Mouse (Mus musculus): ENCODE measurements at regions not wholly inside any gene's neighbourhood (a gene's known extent, or its start where the extent isn't known, plus 50 kb on each side); places are given as distances from the start of the nearest gene placed in this dataset.

DNA sequence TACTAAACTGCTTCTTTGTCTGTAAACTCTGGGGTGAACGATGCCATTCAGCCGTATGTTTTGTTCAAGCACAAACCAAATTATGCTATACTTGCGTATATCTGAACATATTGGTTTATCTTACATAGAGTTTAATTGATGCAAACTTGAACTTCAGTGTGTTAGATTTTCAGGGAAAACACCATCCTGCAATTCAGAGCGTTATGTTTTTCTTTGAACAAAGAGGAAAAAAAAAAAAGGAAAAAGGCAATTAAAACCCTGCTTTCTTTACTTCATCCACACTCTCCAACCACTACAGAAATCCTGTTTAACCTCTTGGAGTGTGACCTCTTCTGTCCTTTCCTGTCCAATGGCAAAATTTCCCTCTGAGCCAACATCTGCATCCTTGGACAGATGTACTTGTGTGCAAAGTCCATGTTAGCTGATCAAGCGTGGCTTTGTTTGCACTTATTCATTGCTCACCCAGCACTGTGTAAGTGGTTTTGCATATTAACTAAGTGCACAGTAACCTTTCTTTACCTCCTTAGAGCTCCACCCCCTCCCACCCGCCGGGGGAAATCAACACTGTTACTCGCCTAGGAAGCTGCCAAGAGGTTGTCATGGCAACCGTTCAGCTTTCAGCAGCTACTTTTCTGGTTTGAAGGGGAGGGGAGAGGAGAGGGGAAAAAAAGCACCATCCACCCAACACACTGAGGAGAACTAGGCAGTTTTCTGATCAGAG is 174.4 kb upstream of the Klf12 start:
- DNase-seq (ENCODE audit: low spot score) = peak; percentile 35

GRCm38 (mm10) chr14:100457870-100458726 is 173.6 kb upstream of the Klf12 start:
- no peak for DNase-seq (ENCODE audit: low spot score)

GRCm38 (mm10) chr14:100446130-100446529 is 161.7 kb upstream of the Klf12 start:
- DNase-seq (ENCODE audit: low spot score) = no peak

GRCm38 (mm10) chr14:100444848-100445247 is 160.4 kb upstream of the Klf12 start:
- no peak for DNase-seq (ENCODE audit: low spot score)

- DNase-seq (ENCODE audit: low spot score) = no peak
These were observed 159.6 kb upstream of the Klf12 start for GRCm38 (mm10) chr14:100444099-100444498.

DNA sequence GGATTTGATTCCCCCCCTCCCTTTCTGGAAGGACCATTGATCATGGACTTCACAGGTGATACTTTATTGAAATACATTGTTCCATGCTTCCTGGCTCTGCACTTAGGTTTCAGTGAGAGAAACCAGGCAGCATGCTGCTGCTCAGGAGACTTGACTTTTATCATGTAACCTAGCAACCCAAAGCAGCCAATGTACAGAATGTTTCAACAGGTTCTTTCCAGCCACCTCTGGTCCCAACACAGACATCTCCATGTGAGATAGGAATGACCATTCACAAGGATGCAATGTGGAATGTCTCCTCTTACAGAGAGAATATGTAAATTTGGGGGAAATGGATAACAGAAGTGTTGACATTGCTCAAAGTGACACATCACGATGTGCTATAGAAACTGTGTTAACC is 153.1 kb upstream of the Klf12 start:
- no peak for DNase-seq (ENCODE audit: low spot score)

DNA sequence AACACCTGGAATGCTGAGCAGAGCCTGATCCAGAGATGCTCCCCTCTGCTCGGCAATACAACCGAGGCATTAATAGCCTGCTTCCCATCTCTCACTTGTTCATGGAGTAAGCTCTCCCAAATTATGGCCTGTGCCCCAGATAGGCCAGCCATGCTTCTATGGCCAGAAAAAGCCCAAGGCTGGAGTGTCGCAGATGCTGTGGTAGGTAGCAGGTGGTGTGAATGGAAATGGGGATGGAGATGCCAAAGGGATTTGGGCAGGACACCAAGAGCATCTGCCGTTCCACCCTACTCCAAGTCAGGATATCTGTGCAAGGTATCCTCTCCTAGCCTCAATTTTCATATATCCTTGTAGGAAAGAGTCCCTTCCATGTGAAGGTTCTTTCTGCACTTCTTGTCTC is 145.2 kb upstream of the Klf12 start:
- no peak for DNase-seq (ENCODE audit: low spot score)

- DNase-seq (ENCODE audit: low spot score) = no peak
These were observed 141.9 kb upstream of the Klf12 start for GRCm38 (mm10) chr14:100426399-100426798.

GRCm38 (mm10) chr14:100423790-100424189 is 139.3 kb upstream of the Klf12 start:
- no peak for DNase-seq (ENCODE audit: low spot score)

GRCm38 (mm10) chr14:100421666-100422065 is 137.2 kb upstream of the Klf12 start:
- DNase-seq (ENCODE audit: low spot score) = no peak

- DNase-seq (ENCODE audit: low spot score) = no peak
These were observed 130.6 kb upstream of the Klf12 start for GRCm38 (mm10) chr14:100415099-100415498.

- DNase-seq (ENCODE audit: low spot score) = no peak
These were observed 127.7 kb upstream of the Klf12 start for GRCm38 (mm10) chr14:100412211-100412610.

GRCm38 (mm10) chr14:100397191-100397590 is 112.7 kb upstream of the Klf12 start:
- DNase-seq (ENCODE audit: low spot score) = no peak

DNA sequence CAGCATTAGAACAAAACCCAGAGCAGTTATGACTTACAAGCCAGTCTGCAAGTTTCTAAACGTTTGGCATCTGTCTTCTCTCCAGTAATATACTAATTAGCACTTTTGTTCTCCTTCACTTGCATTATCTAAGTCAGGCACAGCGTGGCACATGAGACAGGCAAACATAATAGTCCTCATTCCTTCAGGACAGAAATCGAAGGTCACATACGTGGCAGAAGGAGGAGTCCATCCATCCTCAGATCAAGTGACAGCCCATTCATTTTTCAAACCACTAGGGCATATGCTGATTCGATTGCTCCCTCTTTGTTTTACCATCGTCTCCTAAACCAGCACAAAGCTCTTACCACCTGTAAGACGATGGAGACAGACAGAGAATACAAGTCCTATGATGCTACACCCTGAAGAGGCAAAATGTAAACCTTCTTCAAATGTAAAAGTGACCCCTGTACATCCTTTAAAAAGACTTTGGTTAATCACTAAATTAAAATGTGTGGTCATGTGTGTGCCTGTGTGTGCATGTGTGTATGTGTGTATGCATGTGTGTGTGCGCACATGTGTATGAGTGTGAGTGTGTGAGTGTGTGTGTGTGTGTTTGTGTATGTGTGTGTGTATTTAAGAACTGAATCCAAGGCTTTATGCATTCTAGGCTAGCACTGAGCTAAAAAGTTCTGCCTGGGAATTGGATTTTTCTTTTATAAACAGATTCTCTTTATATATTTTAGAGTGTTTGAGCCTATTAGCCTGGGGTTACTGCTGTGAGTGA is 90.9 kb upstream of the Klf12 start:
- no peak for DNase-seq (ENCODE audit: low spot score)

GRCm38 (mm10) chr14:100374494-100375217 is 90.2 kb upstream of the Klf12 start:
- no peak for DNase-seq (ENCODE audit: low spot score)

DNA sequence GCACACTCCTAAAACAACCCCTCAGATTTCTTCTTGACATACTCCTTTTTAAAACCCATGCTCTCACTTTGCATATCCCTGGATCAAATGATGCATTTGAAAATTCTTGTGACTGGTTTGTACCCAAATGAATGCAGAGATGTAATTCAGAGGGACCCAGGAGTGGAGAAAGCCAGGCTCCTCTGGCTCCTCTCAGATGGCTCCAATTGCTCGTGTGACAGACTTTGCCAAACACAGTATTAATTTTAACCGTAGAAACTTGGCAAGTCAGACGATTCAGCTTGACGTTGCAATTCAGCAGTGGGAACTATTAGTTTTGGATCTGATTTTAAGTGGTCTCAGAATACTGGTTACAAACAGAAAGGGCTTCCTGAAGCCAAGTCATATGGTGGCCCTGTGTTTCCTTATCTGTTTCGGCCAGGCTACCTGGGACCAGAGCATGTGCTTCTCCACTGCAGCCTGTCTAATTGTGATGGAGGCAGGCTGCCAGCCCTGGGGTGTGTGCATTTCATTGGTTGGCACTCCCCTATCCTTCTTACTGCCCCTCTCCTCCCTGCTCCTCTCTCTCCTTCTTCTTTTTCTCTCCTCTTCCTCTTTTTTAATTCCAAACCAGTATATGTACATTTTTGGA is 81.9 kb upstream of the Klf12 start:
- no peak for DNase-seq (ENCODE audit: low spot score)

DNA sequence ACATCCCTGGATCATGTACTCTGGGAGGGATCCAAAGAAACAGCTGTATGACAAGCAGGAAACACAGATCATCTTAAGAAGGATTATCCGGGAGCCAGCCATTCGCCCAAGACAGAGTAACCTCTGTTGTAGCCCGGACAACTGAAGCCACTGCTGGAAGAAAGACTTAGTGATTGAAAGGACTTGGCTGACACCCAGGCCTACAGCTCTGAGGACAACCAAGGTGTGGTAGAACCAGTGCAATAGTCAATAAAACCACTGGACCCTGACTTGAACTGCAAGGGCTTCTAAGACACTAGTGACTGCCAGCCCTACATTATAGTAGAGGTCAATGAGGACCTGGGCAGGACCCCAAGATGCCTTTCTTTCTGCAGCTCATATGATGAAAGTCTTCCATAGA is 78.3 kb upstream of the Klf12 start:
- no peak for DNase-seq (ENCODE audit: low spot score)

- DNase-seq (ENCODE audit: low spot score) = no peak
These were observed 77.0 kb upstream of the Klf12 start for GRCm38 (mm10) chr14:100361346-100362029.

DNA sequence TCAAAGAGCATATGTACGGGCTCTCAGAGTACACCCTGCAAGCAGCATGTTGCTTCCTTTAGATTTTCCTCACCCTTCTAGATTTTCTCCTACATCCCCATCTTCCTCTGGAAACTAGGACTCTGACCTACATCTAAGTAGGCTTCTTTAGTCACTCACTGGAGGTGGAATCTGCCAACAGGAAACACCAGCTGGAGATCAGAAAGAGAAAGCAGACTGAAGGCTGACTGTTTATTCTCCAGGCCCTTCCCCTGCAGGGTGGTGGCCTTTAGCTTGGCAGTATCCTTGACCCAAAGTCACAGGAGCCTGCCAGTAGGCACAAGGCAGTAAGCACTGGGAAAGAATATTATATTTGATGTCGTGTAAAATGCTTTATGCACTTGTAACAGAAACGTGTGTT is 75.4 kb upstream of the Klf12 start:
- DNase-seq (ENCODE audit: low spot score) = no peak

- no peak for DNase-seq (ENCODE audit: low spot score)
These were observed 72.7 kb upstream of the Klf12 start for GRCm38 (mm10) chr14:100357131-100357530.

GRCm38 (mm10) chr14:100353508-100353907 is 69.0 kb upstream of the Klf12 start:
- no peak for DNase-seq (ENCODE audit: low spot score)
